Mouse (Mus musculus): ENCODE measurements around the gene Gm13288. TPM values are rescaled to one million over a fixed set of nuclear protein-coding genes. Genes with fewer than 3 reads are reported as not detected.
"Not testable (repeated sequence)": the region's sequence is repeated elsewhere in the genome, so short reads cannot be mapped to it uniquely, and the experiment has no call there.

Gene Gm13288
- polyA plus RNA-seq, 1 experiment from 2014 or later, result 0.15 TPM

DNA sequence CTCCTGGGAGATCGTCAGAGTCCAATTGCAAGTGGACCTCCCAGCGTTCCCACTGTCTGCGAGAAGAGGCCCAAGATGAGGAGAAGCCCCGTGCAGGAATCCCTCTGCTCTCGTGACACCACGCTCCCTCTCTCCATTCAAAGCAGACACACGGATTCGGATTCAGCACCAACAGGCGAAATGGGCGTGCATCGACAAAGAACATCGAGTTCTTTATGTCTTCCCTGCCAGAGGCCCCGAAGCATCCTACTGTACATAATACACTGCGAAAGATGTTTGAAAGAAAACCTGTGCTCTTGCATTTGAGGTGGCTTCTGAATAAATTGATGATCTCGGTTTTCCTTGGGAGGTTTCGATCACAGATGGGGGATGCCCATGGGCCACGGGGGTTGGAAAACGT, 25.0 kb upstream of the Gm13288 start:
- ATAC-seq (ENCODE audit: low FRiP score); H3K4me1 ChIP-seq; H3K27me3 ChIP-seq; H3K4me3 ChIP-seq (replicated peaks); H3K27ac ChIP-seq; H3K4me2 ChIP-seq; H3K9ac ChIP-seq; H3K9me3 ChIP-seq; H3K36me3 ChIP-seq (replicated peaks): not testable (repeated sequence)
- 52% methylated on average over 16 of the region's 18 CpGs for WGBS

DNA sequence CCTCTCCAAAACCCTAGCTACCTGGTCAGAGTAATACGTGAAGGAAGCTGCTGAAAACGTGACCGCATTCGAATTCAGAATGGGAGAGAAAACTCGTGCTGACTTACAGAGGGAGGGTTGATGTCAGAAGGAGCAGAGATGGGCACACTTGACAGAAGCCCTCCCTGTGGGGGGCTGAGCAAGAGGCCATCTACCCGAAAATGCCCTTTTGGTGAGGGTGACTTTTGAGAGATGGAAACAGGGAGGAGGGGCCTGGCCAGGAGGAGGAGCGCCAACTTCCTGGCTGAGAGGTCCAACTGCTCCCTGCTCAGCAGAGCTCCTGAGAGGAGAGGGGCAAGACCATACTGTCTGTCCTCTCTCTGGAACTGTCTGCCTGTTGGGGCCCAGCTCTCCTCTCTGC, 23.5 kb upstream of the Gm13288 start, which contains the start of gene Ifnz:
Gene Ifnz, plus strand, starts transcription at position 301 of the 400 bp plus-strand sequence.
- H3K36me3 ChIP-seq (replicated peaks); H3K9ac ChIP-seq; H3K27me3 ChIP-seq; H3K27ac ChIP-seq; H3K9me3 ChIP-seq; ATAC-seq (ENCODE audit: low FRiP score); H3K4me1 ChIP-seq: not testable (repeated sequence)
- 8% methylated on average over 4 of the region's 7 CpGs for WGBS
- peak within 1 kb of the TSS; percentile 40 for H3K4me2 ChIP-seq
- H3K4me3 ChIP-seq (replicated peaks), result peak within 1 kb of the TSS; percentile 13; the same call in 1 of the 2 replicates

DNA sequence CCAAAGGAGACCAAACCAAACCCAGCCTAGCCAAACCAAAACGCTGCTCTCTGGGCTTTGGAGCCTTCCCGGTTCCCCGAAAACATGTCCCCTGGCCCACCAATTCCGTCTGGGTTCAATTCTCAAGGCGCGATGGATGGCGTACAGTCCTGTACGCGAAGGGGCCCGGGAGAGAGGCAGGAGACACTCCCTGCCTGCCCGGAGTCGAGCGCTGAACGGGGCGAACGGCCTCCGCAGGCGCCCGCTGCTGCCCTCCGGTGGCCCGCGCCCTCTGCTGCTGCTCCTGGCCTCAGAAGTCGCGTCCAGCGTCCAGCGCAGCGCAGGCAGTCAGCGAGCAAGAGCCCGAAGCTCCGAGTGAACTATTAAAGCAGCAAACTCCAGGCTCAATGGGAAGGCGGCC, 23.0 kb upstream of the Gm13288 start:
- not testable (repeated sequence) for H3K27me3 ChIP-seq; H3K36me3 ChIP-seq (replicated peaks); H3K27ac ChIP-seq; H3K9me3 ChIP-seq; H3K4me1 ChIP-seq; H3K9ac ChIP-seq; ATAC-seq (ENCODE audit: low FRiP score)
- WGBS, result 0% methylated on average over 6 of the region's 31 CpGs
- H3K4me2 ChIP-seq, result peak overlapping the region; percentile 40
- H3K4me3 ChIP-seq (replicated peaks), result peak overlapping the region; percentile 13; the same call in 1 of the 2 replicates

DNA sequence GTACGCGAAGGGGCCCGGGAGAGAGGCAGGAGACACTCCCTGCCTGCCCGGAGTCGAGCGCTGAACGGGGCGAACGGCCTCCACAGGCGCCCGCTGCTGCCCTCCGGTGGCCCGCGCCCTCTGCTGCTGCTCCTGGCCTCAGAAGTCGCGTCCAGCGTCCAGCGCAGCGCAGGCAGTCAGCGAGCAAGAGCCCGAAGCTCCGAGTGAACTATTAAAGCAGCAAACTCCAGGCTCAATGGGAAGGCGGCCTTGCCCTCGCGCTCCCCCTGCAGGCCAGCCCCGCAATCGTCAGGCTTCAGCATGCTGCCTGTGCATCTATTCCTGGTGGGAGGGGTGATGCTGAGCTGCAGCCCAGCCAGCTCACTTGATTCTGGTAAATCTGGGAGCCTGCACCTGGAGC, 19.9 kb upstream of the Gm13288 start, which contains the start of gene Gm13276:
Gene Gm13276, plus strand, starts transcription at position 301 of the 400 bp plus-strand sequence.
- not testable (repeated sequence) for H3K4me2 ChIP-seq; H3K9ac ChIP-seq; H3K9me3 ChIP-seq; H3K4me1 ChIP-seq; H3K27me3 ChIP-seq; H3K36me3 ChIP-seq (replicated peaks); ATAC-seq (ENCODE audit: low FRiP score); H3K27ac ChIP-seq; H3K4me3 ChIP-seq (replicated peaks)
- WGBS, result no CpG with 5 or more reads among the region's 27 CpGs

DNA sequence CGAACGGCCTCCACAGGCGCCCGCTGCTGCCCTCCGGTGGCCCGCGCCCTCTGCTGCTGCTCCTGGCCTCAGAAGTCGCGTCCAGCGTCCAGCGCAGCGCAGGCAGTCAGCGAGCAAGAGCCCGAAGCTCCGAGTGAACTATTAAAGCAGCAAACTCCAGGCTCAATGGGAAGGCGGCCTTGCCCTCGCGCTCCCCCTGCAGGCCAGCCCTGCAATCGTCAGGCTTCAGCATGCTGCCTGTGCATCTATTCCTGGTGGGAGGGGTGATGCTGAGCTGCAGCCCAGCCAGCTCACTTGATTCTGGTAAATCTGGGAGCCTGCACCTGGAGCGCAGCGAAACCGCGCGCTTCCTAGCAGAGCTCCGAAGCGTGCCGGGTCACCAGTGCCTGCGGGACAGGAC, 16.9 kb upstream of the Gm13288 start, which contains the start of gene Gm13277:
Gene Gm13277, plus strand, starts transcription at position 231 of the 400 bp plus-strand sequence.
- 0% methylated on average over 1 of the region's 28 CpGs for WGBS
- not testable (repeated sequence) for H3K4me2 ChIP-seq; H3K4me3 ChIP-seq (replicated peaks); H3K9ac ChIP-seq; H3K27ac ChIP-seq; H3K36me3 ChIP-seq (replicated peaks); H3K4me1 ChIP-seq; H3K27me3 ChIP-seq; ATAC-seq (ENCODE audit: low FRiP score); H3K9me3 ChIP-seq

DNA sequence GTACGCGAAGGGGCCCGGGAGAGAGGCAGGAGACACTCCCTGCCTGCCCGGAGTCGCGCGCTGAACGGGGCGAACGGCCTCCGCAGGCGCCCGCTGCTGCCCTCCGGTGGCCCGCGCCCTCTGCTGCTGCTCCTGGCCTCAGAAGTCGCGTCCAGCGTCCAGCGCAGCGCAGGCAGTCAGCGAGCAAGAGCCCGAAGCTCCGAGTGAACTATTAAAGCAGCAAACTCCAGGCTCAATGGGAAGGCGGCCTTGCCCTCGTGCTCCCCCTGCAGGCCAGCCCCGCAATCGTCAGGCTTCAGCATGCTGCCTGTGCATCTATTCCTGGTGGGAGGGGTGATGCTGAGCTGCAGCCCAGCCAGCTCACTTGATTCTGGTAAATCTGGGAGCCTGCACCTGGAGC, 14.1 kb upstream of the Gm13288 start, which contains the start of gene Gm13278:
Gene Gm13278, plus strand, starts transcription at position 301 of the 400 bp plus-strand sequence.
- H3K9me3 ChIP-seq, result not testable (repeated sequence)

DNA sequence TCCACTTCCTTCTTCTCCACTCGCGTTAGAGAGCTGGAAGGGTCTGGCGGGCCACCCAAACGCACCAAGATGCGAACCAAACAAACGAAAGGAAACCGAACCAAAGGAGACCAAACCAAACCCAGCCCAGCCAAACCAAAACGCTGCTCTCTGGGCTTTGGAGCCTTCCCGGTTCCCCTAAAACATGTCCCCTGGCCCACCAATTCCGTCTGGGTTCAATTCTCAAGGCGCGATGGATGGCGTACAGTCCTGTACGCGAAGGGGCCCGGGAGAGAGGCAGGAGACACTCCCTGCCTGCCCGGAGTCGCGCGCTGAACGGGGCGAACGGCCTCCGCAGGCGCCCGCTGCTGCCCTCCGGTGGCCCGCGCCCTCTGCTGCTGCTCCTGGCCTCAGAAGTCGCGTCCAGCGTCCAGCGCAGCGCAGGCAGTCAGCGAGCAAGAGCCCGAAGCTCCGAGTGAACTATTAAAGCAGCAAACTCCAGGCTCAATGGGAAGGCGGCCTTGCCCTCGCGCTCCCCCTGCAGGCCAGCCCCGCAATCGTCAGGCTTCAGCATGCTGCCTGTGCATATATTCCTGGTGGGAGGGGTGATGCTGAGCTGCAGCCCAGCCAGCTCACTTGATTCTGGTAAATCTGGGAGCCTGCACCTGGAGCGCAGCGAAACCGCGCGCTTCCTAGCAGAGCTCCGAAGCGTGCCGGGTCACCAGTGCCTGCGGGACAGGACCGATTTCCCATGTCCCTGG, 11.2 kb upstream of the Gm13288 start, which contains the start of gene Gm13275:
Gene Gm13275, plus strand, starts transcription at position 552 of the 740 bp plus-strand sequence.
- not testable (repeated sequence) for ATAC-seq (ENCODE audit: low FRiP score); H3K27ac ChIP-seq
- 3% methylated on average over 8 of the region's 52 CpGs for WGBS

More for the DNA sequence above, 14.1 kb upstream of the Gm13288 start, which contains the start of gene Gm13278:
- not testable (repeated sequence) for H3K4me2 ChIP-seq; H3K27me3 ChIP-seq; H3K36me3 ChIP-seq (replicated peaks); H3K4me1 ChIP-seq; H3K4me3 ChIP-seq (replicated peaks); H3K27ac ChIP-seq; ATAC-seq (ENCODE audit: low FRiP score); H3K9ac ChIP-seq
- WGBS, result no CpG with 5 or more reads among the region's 28 CpGs

DNA sequence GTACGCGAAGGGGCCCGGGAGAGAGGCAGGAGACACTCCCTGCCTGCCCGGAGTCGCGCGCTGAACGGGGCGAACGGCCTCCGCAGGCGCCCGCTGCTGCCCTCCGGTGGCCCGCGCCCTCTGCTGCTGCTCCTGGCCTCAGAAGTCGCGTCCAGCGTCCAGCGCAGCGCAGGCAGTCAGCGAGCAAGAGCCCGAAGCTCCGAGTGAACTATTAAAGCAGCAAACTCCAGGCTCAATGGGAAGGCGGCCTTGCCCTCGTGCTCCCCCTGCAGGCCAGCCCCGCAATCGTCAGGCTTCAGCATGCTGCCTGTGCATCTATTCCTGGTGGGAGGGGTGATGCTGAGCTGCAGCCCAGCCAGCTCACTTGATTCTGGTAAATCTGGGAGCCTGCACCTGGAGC, 8.2 kb upstream of the Gm13288 start, which contains the start of gene Gm13279:
Gene Gm13279, plus strand, starts transcription at position 301 of the 400 bp plus-strand sequence.
- not testable (repeated sequence) for H3K9ac ChIP-seq; ATAC-seq (ENCODE audit: low FRiP score); H3K9me3 ChIP-seq; H3K27me3 ChIP-seq; H3K4me1 ChIP-seq; H3K4me3 ChIP-seq (replicated peaks); H3K4me2 ChIP-seq; H3K36me3 ChIP-seq (replicated peaks); H3K27ac ChIP-seq
- WGBS, result no CpG with 5 or more reads among the region's 28 CpGs

More for the DNA sequence above, 11.2 kb upstream of the Gm13288 start, which contains the start of gene Gm13275:
- H3K4me3 ChIP-seq (replicated peaks); H3K9ac ChIP-seq; H3K36me3 ChIP-seq (replicated peaks); H3K4me1 ChIP-seq; H3K9me3 ChIP-seq; H3K4me2 ChIP-seq; H3K27me3 ChIP-seq: not testable (repeated sequence)

DNA sequence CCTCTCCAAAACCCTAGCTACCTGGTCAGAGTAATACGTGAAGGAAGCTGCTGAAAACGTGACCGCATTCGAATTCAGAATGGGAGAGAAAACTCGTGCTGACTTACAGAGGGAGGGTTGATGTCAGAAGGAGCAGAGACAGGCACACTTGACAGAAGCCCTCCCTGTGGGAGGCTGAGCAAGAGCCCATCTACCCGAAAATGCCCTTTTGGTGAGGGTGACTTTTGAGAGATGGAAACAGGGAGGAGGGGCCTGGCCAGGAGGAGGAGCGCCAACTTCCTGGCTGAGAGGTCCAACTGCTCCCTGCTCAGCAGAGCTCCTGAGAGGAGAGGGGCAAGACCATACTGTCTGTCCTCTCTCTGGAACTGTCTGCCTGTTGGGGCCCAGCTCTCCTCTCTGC, 6.0 kb upstream of the Gm13288 start, which contains the start of gene Gm13285:
Gene Gm13285, plus strand, starts transcription at position 301 of the 400 bp plus-strand sequence.
- not testable (repeated sequence) for H3K27ac ChIP-seq; H3K9ac ChIP-seq; H3K4me2 ChIP-seq; H3K36me3 ChIP-seq (replicated peaks); ATAC-seq (ENCODE audit: low FRiP score); H3K27me3 ChIP-seq; H3K4me3 ChIP-seq (replicated peaks); H3K4me1 ChIP-seq; H3K9me3 ChIP-seq
- WGBS, result 11% methylated on average over 5 of the region's 7 CpGs

DNA sequence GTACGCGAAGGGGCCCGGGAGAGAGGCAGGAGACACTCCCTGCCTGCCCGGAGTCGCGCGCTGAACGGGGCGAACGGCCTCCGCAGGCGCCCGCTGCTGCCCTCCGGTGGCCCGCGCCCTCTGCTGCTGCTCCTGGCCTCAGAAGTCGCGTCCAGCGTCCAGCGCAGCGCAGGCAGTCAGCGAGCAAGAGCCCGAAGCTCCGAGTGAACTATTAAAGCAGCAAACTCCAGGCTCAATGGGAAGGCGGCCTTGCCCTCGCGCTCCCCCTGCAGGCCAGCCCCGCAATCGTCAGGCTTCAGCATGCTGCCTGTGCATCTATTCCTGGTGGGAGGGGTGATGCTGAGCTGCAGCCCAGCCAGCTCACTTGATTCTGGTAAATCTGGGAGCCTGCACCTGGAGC, 2.4 kb upstream of the Gm13288 start, which contains the start of gene Gm13287:
Gene Gm13287, plus strand, starts transcription at position 301 of the 400 bp plus-strand sequence.
- not testable (repeated sequence) for H3K4me2 ChIP-seq; H3K4me3 ChIP-seq (replicated peaks); H3K27ac ChIP-seq; H3K4me1 ChIP-seq; ATAC-seq (ENCODE audit: low FRiP score); H3K27me3 ChIP-seq; H3K9me3 ChIP-seq; H3K36me3 ChIP-seq (replicated peaks); H3K9ac ChIP-seq
- WGBS, result no CpG with 5 or more reads among the region's 29 CpGs

DNA sequence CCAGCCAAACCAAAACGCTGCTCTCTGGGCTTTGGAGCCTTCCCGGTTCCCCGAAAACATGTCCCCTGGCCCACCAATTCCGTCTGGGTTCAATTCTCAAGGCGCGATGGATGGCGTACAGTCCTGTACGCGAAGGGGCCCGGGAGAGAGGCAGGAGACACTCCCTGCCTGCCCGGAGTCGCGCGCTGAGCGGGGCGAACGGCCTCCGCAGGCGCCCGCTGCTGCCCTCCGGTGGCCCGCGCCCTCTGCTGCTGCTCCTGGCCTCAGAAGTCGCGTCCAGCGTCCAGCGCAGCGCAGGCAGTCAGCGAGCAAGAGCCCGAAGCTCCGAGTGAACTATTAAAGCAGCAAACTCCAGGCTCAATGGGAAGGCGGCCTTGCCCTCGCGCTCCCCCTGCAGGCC, 430 bp downstream of the Gm13288 start:
- H3K27me3 ChIP-seq; ATAC-seq (ENCODE audit: low FRiP score); H3K9ac ChIP-seq; H3K27ac ChIP-seq; H3K36me3 ChIP-seq (replicated peaks); H3K9me3 ChIP-seq; H3K4me1 ChIP-seq: not testable (repeated sequence)
- Histone ChIP-seq H3K4me3 (replicated peaks) (peak overlapping the region; percentile 26), H3K4me2 (peak overlapping the region; percentile 44; the same call in 1 of the 2 replicates)
- WGBS, result 0% methylated on average over 6 of the region's 34 CpGs

DNA sequence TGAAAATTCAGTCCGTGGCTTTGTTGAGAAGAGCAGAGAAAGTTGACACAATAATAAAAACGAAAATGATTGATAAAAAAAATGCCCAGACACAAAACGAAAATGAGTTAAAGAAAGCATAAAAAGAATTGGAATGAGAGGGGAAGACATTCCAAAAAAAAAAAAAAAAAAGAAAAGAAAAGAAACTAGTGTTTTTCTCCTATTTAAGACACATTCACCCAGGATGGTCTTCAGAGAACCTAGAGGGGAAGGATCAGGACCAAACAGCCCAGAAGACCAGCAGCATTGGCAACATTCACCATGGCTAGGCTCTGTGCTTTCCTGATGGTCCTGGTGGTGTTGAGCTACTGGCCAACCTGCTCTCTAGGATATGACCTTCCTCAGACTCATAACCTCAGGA, 10.6 kb downstream of the Gm13288 start, which contains the start of gene Ifna7:
Gene Ifna7, plus strand, starts transcription at position 301 of the 400 bp plus-strand sequence.
- Histone ChIP-seq H3K27ac (no peak within 1 kb of the TSS), H3K9ac (no peak within 1 kb of the TSS), H3K9me3 (no peaks in the 10 kb centered on the region), H3K4me2 (no peak within 1 kb of the TSS), H3K4me3 (replicated peaks) (no peak within 1 kb of the TSS), H3K4me1 (no peaks in the 10 kb centered on the region), H3K27me3 (0 out of 2 replicates have a peak, but pooled peaks cover 4% of the 10 kb centered on the region), H3K36me3 (replicated peaks) (no peaks in the 10 kb centered on the region)
- ATAC-seq (ENCODE audit: low FRiP score), result no peak
- 64% methylated on average over 3 of the region's 3 CpGs for WGBS
